Mouse (Mus musculus) activated CD4-positive, CD25-positive, alpha-beta regulatory T cell, adult 4 months (primary cell): ENCODE data around the gene Creld2. TPM values are rescaled to one million over a fixed set of nuclear protein-coding genes. Genes with fewer than 3 reads are reported as not detected.

Experiments
- ATAC-seq: one replicate; pipeline ENCODE4 v1.8.0; 2017
- polyA plus RNA-seq, 2 experiments: library from polyadenylated mRNA; unstranded; fragments of 100-300 nt; shearing (Covaris generic); gene quantifications; one replicate each; pipeline ENCODE4 v1.2.1; 2017

The Creld2 gene
- polyA plus RNA-seq, 2 experiments from 2014 or later, result 25.4 to 30.9 TPM

DNA sequence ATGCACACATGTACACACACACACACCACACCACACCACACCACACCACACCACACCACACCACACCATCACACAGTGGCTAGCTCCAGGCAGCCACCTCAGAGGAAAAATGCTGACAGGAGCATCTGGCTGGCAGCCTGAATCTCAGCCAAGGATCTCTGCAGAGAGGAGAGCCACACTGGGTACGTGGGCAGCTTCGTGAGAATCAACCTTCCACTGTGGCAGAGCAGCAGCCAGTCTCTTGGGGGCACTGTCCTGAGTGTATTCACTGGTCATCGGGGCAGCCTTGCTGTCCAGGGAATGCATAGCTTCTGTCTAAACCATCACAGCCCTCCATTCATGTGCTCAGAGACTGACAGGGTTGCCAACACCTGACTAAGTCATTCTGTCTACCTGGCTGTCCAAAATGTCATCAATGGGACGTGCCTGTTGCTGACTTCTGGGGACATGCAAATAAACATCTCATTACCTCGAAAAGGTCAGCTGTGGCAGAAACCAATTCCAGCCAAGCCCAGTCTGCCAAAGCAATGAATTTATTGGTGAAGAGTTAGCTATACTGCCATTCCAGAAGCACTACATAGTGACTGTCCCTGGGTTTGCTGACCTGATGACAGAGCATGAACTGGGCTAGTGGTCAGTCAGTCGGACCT lies 10.5 kb downstream of the Creld2 start:
- no peak for ATAC-seq

DNA sequence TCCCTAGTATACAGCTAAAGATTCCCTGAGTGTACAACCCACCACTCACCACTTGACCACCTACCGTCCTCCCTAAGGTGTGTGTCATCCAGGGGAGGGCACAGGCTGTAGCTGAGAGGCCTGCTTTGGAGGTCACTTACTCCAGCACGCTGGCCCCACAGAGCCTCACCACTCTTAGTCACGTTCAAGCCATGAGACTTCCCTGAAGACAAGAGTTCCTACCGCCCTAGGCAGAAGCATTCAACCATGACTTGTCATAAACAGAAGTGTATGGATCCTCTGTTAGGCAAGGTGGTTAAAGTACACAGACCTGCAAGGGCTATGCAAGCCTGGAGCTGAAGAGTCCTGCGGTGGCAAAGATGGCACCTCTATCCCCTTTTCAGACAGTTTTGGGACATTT lies 11.2 kb downstream of the Creld2 start:
- no peak for ATAC-seq

DNA sequence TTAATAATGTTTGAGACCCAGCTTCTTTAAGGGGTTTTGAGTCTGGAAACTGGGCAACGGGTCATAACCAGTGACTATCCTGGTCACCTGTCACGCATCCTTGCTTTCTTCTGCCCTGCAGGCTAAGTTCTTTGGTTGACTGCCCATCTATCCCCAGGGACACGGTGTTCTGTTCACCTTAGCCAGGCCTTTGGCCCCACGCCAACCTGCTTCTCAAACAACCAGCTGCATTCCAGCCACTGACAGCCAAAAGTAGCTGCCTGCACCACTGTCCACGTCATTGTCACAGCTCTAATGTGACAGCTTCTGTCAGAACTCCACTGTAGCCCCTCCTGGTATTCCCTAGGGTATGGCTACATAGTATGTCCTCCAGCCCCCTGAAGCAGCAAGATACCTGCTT lies 12.0 kb downstream of the Creld2 start:
- no peak for ATAC-seq

DNA sequence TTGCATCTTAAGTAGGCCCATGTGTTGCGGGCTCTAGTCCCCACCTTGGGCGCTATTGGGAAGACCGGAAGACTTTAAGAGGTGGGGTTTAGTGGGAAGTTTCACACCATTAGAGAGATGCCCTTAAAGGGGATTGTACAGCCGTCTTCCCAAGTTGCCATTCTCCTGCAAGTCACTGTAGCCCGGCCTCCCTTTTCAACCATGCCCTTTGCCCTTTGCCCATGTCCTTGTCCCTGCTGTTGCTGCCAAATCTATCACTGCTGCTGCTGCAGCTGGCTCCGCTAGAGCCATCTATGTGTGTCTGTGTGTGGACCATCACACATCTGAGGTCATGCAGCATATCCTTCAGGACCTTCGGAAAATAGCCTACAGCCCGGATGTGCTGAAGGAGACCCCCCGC lies 13.1 kb downstream of the Creld2 start:
- no peak for ATAC-seq

DNA sequence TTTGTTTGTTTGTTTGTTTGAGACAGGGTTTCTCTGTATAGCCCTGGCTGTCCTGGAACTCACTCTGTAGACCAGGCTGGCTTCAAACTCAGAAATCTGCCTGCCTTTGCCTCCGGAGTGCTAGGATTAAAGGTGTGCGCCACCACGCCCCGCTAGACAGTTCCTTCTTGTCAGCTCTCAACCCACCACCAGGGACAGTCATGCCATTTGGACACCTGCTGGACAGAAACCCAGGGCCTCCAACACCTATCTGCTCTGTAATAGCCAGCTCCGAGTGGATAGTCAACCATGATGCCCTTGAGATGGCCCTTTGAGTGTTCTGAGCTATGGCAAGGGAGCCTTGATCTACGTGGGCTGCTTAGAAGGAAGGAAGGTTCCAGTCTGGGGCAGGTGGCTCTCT lies 16.6 kb downstream of the Creld2 start:
- no peak for ATAC-seq

DNA sequence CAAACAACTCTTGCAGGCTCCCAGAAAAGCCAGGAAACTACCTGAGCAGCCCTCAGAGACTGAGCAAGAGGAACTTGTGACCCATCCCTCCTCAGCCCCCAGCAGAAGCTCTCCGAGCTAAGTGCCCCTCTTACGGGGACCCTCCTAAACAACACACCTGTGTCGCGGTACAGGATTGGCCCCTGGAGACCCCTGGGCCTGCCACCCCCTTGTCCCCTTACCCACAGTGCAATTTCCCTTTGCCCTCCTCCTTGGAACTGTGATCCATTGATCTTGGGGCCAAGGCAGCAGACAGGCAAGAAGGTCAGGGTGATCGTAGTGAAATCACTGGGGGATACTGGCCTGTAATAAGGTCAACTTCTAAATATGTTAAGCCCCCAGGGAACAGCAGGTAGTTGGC lies 17.1 kb downstream of the Creld2 start:
- ATAC-seq, result no peak

DNA sequence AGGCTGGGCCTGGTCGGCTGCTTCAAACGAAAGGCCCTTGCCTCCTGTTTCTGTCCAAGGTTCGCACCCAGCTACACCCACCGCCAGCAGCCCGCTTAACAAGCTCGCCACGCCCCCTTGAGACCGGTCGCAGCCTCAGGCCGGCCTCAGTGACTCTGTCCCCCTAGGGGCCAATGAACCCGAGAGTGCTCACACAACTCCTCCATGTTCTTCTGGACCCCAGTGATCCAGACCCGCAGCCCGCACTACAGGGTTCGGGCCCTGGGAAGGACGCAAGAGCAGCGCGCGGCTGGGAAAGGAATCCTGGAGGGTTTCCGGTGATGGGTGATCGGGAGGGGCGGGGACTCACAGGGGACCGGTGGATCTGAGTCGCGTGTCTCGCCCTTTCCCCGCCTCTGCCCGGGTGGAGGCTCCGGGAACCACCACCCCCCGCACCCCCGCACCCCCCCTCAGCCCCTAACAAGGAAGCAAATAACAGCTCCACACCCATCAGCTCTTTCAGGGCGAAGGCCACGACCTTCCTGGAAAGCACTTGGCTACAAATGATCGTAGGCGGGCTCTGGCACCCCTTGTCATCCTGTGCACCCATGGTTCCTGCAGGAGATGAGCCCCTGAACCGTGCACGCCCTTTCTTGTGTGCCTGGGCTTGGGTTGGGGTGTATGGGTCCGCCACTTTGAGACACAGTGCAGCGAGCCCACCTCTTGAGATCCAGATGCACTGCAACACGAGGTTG lies 17.9 kb downstream of the Creld2 start:
- peak; percentile 79 for ATAC-seq

DNA sequence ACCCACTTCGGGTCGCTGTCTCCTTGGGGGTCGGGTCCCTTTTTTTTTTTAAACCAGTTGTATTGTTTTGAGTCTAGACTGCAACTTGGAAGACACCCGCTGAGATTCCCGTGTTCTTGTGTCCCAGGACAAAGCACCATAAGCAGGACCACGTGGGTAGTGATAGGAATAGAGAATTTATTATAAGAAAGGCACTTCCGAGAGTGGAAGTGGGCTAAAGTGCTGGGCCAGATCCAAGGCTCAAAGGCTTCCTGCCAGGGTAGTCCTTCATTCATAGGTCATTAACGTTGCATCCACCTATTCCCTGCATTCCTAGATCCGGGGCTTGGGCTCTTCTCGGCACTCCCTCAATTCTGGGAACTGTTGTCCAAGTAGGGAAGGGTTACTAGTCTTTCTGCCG lies 18.5 kb downstream of the Creld2 start:
- no peak for ATAC-seq

DNA sequence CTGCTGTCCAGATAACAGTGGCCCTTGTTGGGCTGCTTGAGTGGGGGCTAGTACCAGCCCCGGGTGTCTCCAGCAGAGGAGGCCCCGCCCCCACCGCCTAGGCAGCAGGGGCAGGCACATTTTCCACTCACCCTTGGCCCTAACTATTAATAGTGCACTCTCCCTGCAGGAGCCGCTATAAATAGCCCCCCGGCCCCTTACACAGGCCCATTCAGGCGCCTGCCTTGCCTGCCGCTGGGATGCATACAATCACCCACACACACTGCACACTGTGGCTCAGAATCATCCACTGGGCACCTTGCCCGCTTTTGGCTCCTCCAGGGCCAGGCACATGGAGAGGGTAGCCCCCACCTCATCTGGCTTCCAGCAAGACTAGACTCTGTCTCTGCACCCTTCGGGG lies 19.8 kb downstream of the Creld2 start:
- no peak for ATAC-seq

DNA sequence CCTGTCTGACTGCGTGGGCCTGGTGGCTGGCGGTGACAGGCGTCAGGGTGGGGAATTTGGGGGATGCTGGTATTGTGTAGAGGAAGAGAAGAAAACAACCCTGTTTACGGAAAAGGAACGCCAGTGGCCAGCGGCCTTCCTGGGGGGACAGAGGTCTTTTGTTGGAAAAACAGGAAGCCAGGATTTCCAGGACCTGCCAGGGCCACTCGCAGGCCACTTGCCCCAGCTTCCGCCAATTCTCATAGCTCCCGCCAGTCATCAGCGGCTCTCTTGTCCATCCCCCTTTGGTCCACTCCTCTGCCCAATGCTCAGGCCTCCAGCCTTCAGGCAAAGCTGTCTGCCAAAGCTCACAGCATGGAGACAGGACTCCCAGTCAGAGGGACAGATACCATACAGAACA lies 20.7 kb downstream of the Creld2 start:
- no peak for ATAC-seq

DNA sequence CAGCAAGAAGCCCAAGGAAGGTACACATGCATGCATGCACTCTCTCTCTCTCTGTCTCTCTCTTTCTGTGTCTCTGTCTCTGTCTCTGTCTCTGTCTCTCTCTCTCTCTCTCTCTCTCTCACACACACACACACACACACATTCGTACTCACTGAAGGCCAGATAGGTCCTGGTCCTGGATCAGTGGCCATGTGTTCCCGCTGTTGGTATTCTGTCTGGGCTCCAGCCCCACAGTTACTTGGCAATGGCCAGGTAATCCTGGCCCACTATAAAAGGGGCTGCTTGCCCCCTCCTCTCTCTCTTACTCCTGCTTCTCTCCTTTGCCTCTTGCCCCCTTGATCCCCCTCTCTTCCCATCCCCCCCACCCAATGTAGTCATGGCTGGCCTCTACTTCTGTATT lies 21.7 kb downstream of the Creld2 start:
- ATAC-seq, result no peak

DNA sequence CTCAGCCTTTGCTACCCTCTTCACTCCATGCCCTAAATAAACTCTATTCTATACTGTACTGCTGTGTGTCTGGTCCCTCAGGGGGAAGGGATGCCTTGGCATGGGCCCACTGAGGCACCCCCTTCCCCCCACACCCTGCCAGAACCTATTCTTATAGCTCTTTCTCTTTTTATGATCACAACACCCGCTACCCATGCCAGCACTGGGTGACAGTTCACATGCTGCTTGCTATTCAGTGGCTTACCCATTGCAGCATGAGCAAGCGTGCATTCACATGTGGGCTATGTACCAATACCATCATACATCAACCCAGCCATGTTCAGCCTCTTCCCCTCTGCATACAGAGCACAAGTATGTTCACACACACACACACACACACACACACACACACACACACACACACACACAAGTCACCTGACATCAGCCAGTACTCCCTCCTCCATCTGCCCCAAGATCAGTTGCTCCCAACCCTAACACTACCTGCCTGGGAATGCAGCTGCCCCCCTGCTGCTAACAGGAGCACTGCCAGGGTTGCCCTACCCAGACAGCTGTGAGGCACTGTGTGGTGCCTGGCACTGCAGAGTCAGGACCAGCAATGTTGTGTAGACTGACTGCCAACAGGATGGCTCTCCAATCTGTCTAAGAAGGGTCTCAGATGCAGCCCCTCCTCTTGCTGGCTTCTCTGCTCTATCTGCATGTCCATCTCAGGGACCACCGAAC lies 22.3 kb downstream of the Creld2 start:
- ATAC-seq, result no peak

DNA sequence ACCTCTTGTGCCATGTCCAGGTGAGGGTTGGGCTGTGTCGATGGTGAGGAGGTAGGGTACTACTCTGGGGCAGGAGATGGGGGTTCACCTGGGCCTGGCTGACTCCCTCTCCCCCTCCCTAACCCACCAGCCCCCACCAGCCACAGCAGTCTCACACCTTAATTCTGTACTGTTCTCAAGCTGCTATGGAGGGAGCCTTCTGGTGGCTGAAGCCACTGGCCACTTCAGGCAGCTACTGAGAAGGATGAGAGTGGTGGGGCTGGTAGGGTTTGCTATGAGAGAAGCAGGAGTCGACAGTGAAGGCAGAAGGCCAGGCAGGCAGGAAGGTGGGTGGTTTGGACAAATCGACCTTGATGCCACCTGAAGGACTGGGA lies 22.8 kb downstream of the Creld2 start:
- no peak for ATAC-seq

DNA sequence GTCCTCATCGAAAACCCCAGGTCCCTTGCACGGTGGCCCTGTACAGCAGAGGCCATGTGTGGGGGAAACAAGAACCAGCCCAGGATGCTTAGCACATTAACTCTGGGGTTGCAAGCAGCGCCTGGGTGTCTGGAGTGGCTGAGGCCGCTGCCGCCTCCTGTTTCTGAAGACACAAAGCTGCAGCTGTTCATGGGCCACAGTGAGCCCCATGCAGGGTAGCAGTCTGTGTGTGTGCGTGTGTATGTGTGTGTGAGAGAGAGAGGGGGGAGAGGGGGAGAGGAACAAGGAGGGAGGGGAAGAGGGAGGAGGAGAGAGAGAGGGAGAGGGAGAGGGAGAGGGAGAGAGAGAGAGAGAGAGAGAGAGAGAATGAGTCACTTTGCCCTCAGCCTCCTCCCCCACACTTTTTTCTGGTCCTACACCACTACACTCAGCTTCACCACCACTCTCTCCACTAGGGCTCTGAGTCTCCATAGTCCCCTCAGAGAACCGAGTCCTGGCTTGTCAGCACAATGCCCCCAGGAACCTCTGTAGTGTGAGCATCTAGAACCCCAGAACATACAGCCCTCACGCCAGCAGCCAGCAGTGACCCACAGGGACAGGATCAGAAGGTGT lies 24.1 kb downstream of the Creld2 start:
- ATAC-seq, result no peak

DNA sequence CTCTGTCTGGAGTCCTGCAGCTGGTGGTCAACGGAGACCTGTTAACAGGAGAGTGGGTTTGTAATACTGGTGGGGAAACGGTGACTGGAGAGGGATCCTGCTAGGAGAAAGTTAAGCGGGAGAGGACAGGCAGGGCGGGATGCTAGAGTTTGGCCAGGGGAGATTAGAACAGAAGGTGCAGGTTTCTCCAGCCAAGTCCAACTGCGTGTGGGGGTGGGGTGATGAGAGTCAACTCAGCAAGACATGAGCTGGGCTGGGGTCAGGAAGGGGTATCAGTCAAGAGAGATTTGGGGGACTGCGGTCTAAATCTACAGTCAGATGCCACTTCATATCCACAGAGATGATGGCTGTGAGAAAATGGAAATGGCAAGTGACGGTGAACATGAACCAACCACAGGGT lies 25.5 kb downstream of the Creld2 start:
- no peak for ATAC-seq

DNA sequence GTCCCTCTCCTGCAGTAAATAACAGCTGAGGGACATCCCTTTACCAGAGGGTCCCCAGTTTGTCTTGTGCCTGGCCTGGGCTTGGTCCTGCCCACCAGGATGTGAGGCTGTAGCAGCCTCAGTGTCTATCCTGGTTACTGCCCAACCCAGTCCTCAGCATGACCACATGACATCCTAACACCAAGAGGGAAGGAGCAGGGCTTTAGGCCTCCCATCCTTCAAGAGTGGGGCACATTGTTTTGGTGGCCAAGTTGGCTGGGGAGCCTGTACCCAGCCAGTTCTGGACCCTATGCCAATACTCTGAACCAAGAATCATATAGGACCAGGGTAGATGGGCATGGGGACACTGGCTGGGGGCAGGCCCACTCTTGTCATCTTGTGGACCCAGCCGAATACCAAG lies 29.2 kb downstream of the Creld2 start:
- ATAC-seq, result no peak

DNA sequence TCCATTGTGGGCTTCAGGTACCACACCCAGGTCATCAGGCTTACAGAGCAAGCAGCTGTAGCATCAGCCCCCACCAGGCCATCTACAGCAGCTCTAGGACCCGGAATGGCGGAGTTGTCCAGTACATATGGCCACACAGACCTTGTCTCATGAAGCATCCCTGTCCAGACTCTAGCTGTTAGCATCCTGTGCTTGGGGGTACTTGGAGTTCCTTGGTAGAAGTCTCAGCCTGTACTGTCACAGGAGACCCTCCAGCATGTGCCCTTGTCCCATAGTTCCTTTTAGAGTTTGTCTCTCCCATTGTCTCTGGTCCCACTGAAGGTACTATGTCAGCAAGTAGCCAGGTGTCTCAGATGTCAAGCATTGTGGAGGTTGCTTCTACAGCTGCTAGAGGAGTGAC lies 30.2 kb downstream of the Creld2 start:
- ATAC-seq, result no peak

DNA sequence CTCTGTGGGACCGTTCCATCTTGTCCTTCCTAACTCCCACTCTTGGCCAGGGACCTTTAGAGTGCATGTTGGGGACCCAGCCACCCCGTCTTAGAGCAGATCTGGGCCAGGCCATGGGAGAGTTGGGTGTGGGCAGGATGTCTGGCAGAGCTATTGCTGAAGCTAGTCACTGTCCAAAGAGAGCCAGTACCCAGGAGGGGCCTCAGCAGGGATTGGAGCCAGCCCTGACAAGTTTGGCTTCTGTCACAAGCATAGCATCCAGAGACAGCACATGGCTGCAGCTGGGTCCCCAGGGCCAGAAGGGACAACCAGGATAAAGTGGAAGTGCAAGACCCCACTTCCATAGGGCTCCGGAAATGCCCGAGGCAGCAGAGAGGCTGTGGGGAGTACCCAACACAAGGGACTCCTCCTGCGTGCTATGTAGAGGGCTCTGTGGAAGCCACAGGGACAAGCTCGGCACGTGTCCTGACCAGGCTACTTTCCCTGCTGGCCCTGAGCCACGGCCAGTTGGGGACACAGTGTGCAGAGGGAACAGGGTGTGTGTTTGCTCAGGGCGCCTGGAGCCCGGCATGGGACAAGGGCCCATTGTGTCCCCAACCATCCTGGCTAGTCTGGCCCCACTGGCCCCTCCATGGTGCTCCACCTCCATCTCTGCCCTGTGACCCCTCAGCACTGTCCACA lies 30.8 kb downstream of the Creld2 start:
- ATAC-seq, result no peak

DNA sequence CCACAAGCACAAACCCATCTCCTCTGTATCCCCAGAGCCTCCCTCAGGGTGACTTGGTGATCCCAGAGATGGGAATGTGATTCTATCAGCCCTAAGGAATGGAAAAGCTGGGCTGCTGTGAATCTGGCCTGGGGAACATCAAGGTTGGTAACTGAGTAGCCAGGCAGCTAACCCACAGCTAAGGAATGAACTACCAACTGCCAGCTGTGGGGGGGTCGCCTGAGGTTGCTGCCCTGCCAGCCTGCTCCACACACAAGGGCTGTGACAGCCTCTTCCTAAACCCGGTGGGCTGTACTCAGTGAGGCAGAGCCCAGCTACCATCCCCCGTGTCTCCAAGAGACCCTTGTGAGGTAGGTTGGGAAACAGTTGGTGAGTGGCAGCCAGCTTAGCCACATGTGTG lies 31.6 kb downstream of the Creld2 start:
- ATAC-seq, result no peak

DNA sequence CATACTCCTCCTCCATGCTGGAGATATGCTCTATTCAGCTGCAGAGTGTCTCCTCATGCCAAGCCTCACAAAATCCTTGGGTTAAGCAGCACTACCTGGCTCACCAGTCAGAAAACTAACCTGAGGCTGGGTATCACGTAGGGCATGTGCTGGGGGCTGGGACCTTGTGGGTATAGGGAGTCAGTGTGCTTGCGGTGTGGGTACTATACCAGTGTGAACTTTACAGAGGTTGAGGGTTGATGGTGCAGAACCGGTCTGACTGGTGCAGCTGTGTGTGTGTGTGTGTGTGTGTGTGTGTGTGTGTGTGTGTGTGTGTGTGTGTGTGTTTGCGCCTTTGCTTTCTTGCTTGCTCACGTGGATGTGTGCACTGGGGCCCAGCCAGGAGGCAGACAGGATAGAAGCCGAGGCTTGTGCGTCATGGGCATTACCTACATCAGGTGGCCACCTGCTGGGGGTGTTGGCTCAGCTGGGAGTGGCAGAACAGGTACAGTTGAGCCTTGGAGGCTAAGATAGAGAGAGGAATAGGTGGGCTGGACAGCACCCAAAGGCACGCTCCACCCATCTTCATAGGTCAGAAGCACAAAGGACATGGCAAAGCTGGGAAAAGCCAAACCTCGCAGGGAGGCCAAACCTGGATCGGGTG lies 32.2 kb downstream of the Creld2 start:
- ATAC-seq, result no peak

DNA sequence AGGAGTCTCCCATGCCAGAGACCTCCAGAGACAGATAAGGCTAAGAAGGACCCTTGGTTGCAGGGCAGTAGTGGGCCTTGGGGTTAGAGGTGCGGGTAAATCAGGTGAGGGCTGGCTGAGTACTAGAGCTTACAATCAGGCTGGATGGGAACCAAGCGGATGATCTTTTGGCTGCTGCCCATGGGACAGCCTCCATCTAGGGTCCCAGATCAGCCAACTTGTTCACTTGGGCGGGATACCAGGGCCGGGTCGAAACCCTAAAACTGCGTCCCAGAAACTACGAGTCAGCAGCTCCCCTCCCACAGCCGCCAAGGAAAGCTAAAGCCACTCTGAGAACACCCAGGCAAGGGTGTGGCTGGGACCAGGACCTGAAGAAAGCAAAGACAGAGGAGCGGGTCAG lies 33.7 kb downstream of the Creld2 start:
- no peak for ATAC-seq

DNA sequence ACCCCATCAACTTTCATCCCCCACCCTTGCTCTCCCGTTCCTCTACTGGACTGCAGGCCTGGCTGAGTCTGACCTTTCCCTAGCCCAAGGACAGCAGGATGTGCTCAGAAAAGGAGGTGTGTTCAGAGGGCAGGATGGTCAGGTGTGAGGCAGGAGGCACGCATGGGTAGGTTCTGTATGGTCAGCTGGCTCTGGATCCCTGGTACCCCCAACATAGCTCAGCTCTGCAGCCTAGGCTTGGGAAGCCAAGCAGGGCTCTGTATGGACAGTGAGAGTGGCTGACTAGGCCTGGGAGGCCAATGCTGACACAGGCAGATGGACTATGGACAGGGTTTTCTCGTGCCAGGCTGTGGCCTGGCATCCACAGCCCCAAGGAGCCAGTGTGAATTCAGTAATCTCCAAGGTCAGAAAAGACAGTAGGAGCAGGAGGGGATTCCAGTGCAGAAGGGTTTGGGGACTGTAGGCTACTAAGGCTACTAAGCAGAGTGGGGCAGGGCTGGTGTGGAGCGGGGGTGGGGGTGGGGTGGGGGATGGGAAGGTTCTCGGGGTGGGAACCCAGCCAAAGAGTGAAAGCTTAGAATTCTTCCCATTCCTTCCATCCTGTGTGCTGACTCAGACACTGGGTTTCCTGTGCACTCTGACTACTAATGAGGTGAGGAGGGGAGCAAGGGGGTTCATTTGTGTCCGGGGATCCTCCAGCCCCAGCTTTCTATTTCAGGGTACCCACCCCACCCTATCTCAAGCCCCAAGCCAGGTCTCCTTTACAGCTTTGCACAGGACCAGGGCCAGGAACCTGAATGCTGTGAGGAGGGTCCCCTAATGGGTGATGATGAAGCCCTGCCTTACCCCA lies 34.9 kb downstream of the Creld2 start:
- no peak for ATAC-seq
